Mouse (Mus musculus) embryo, embryonic 11.5 days (tissue): ENCODE measurements at regions not wholly inside any gene's neighbourhood (a gene's known extent, or its start where the extent isn't known, plus 50 kb on each side); places are given as distances from the start of the nearest gene placed in this dataset.
A peak's percentile ranks its signal among the peaks of the same experiment; 100 is the strongest.
"Not testable (repeated sequence)": the region's sequence is repeated elsewhere in the genome, so short reads cannot be mapped to it uniquely, and the experiment has no call there.

Experiments
- DNase-seq: peaks from one replicate; pipeline ENCODE4 v3.0.0-alpha.2; 2012; ENCODE audit warnings: low read depth, low spot score

GRCm38 (mm10) chr1:12571755-12572358 is 1158.0 kb downstream of the A830018L16Rik start:
- DNase-seq, result no peak

GRCm38 (mm10) chr1:12572770-12573169 is 1158.9 kb downstream of the A830018L16Rik start:
- DNase-seq, result no peak

DNA sequence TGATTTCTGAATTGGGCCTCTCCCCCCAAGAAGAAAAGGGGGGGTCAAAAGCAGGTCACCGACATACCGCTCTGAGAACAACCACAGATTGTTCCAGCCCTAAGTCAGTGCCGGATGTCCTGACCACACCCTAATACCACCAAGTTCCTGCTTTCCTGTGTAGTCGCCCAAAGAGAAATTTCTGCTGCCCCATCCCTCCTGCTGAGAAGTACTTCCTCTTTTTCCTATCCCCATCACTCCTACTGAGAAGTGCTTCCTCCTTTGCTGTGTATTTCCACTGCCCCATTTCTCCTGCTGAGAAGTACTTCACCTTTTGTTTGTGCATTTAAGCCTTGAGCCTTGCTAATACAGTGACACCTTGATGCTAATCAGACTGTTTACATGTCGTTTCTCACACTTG is 1160.4 kb downstream of the A830018L16Rik start:
- DNase-seq, result no peak

GRCm38 (mm10) chr1:12577027-12577703 is 1163.3 kb downstream of the A830018L16Rik start:
- DNase-seq, result peak; percentile 20

DNA sequence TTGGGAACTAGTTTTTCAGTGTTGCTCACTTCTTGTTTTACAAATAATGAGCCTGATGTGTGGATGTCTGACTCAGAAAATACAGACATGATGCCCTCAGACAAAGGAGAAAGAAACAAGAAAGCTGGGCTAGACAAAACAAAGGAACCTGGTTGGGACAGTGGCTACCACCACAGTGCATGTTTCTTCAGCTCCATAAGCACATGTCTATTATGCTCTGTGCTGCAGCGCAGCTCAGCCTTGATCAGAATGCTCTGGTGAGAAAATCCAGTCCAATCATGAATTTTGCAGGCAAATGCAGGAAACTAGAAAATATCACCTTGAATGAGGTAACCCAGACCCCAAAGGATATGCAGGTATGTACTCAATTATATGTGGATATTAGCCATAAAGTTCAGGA is 1164.1 kb downstream of the A830018L16Rik start:
- DNase-seq, result no peak

DNA sequence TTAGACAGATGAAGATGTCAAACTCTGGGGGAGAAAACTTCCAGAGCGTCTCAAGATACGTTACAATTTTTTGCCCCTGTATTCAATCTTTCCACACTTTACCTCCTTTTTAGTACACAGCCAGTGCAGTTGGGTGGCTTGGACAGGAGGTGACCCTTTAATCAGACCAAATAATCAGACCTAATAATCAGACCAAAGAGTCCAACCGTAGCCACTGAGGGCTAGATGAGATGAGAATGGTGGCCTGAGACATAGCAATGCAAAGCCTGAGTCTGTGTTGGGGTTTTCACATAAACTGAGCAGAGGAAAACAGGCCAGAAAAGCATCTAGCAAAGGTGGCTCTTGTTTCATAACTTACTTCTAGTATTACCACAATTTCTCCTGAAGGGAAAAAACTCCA is 1169.1 kb downstream of the A830018L16Rik start:
- no peak for DNase-seq

GRCm38 (mm10) chr1:12586981-12587380 is 1173.1 kb downstream of the A830018L16Rik start:
- DNase-seq, result not testable (repeated sequence)

GRCm38 (mm10) chr1:12612102-12612501 is 1198.2 kb downstream of the A830018L16Rik start:
- no peak for DNase-seq

GRCm38 (mm10) chr1:12615303-12615702 is 1201.4 kb downstream of the A830018L16Rik start:
- no peak for DNase-seq

DNA sequence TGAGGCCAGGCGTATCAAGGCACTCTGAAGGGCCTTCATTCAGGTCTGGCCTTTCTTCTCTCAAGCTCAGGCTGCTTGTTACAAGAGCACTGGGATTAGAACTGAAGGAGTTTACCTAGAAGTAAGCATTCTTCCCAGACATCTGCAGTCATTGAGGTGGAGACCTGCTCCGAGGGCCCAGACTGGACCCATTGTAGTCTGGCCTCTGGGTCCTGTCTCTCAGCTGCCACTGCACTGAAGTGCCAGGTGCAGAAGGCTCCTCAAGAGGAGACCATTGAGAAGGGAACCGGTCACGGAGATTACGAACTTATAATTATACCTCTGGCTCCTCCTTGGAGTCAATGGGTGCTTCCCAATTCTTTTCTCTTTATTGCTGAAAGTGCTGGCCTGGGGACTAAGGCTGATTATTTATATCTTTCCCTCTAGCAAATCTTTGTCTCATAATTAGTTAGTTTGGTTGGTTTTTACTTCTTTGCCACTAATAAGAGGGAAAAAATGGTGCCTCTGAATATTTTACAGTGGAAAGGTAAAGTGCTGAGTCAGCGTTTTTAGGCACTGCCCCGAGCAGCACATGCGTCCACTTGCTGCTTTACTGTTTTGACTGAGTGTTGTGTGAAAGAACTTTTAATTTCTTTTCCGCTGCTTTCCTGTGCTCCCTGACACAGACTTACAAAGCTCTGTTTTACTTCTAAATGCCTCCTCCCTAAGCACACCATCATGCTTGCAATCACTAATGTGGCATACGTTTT is 1202.0 kb downstream of the A830018L16Rik start:
- DNase-seq, result no peak

GRCm38 (mm10) chr1:12619981-12620380 is 1206.1 kb downstream of the A830018L16Rik start:
- DNase-seq, result no peak

- no peak for DNase-seq
Measured at GRCm38 (mm10) chr1:12620825-12621224, 1206.9 kb downstream of the A830018L16Rik start.

DNA sequence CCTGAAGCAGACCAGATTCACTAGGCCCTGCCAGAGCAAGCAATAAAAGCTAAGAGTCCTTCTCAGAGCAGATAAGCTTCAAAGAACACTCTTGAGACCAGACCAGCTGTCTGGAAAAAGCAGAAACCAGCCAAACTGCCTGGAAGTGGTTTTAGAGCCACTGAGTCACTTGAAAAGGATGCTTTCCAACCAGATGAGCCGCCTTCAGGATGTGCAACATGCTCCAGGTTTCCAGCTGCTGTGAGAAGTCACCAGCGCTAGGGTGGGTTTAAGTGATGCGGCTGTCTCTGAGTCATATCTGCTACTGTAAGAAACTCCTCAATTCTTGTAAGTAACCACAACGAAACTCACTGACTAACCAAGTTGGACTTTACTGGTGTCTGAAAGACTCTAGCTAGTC is 1209.3 kb downstream of the A830018L16Rik start:
- no peak for DNase-seq

DNA sequence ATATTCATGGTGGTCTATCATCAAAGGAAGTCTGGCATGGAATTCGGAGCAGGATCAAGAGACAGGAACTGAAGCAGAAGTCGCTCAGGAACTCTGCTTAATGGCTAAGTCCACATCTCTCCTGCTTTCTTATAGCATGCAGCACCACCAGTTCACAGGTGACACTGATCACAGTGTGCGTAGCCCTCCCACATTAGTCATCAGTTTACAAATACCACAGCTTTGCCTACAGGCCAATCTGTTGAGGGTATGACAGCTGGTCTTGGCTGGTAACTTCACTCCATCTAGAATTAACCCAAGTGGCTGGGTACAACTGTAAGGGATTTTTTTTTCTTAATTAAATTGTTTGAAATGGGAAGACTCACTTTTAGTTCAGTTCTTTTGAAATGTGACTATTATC is 1219.1 kb downstream of the A830018L16Rik start:
- no peak for DNase-seq

GRCm38 (mm10) chr1:12636326-12637147 is 1222.6 kb downstream of the A830018L16Rik start:
- no peak for DNase-seq

DNA sequence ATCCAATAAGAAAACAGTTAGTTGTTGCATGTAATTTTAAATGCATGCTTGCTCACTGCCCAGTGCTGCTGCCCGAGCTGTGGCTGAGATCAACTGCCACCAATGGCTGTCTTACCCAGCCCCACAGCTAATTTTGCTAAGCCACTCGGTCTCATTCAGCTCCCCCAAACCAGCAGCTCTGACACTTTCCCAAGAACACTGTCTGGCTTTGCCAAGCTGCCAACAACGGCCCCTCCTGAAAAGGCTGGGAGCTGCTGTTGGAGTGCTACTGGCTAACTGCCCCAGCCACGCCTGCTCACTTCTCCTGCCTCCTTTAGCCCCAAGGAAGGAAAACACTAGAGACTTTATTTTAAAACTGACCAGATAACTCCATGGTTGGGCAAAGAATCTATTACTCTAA is 1227.1 kb downstream of the A830018L16Rik start:
- DNase-seq, result no peak
